Mouse (Mus musculus): ENCODE results near the gene Pnmal1.

DNA sequence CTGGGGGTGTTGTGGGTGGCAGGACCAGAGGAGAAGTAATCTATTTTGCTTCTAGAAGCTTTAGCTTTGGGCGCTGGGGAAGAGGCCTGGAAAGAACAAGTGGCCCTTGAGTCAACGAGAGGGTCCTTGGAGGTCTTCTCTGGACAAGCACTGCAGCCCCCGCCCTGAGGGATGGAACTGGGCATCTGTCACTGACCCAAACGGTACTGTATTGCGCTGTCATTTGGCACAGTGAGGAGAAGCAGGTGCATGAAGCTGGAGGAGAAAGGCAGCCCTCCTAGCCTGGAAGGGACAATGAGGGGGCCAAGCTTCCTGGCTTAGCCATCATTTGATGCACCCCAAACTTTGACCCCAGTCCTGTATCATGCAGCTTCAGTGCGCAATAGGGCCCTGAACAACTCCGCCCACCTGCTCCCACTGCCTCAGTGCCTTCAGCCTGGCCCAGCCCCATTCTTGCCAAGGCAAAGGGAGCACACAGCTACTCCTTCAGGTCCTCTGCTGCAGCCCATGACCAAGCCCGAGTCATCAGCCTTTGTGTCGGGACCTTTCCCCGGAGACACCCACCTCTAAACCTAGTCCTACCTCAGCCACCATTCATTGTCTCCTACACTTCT lies 37.0 kb upstream of the Pnmal1 start:
- TF ChIP-seq CTCF (IDR thresholded peaks at IDR 0.05; ENCODE audit: low read depth), result no peak
- no peak for TF ChIP-seq EP300 (IDR thresholded peaks at IDR 0.05; ENCODE audit: low read depth)
